Mouse (Mus musculus): Measurements from ENCODE around the gene Lin52. TPM values are rescaled to one million over a fixed set of nuclear protein-coding genes. Genes with fewer than 3 reads are reported as not detected.

Gene Lin52
- polyA plus RNA-seq, 1 experiment from 2014 or later, result 36.1 TPM

GRCm38 (mm10) chr12:84581285-84581684 is 130.1 kb downstream of the Lin52 start:
- no peak for ATAC-seq (ENCODE audit: low FRiP score)
- Histone ChIP-seq H3K27me3 (peaks cover 43% of the 10 kb centered on the region), H3K36me3 (no peaks in the 10 kb centered on the region), H3K9me3 (no peaks in the 10 kb centered on the region), H3K4me1 (replicated peaks) (peaks cover 6% of the 10 kb centered on the region), H3K4me3 (no peak overlapping the region), H3K9ac (no peak overlapping the region), H3K4me2 (no peak overlapping the region), H3K27ac (no peak overlapping the region)
- WGBS, result 95% methylated on average over 2 of the region's 2 CpGs

GRCm38 (mm10) chr12:84589825-84590761 is 138.9 kb downstream of the Lin52 start:
- H3K4me3 ChIP-seq, result peak overlapping the region; percentile 46
- peaks cover 17% of the 10 kb centered on the region for H3K4me1 ChIP-seq (replicated peaks)
- peak; percentile 68 for ATAC-seq (ENCODE audit: low FRiP score)
- peak overlapping the region; percentile 78 for H3K27ac ChIP-seq
- H3K9ac ChIP-seq, result peak overlapping the region; percentile 73
- H3K36me3 ChIP-seq, result no peaks in the 10 kb centered on the region
- H3K27me3 ChIP-seq, result peaks cover 31% of the 10 kb centered on the region
- no peaks in the 10 kb centered on the region for H3K9me3 ChIP-seq
- peak overlapping the region; percentile 75 for H3K4me2 ChIP-seq
- WGBS, result under 1% methylated on average over 53 of the region's 54 CpGs

Other genes with a start within 250 kb of the Lin52 start
- gene Elmsan1, start 232.5 kb upstream of the Lin52 start, polyA plus RNA-seq (2015; fragmentation: Nextera tagmentation; extraction: Ambion mirVana), result 4.5 and 5.1 TPM in 2 replicates
- 14.2 and 15.1 TPM in 2 replicates for gene Ptgr2, start 166.2 kb upstream of the Lin52 start, polyA plus RNA-seq (2015; fragmentation: Nextera tagmentation; extraction: Ambion mirVana)
- gene Zfp410, start 134.6 kb upstream of the Lin52 start, polyA plus RNA-seq (2015; fragmentation: Nextera tagmentation; extraction: Ambion mirVana), result 84.3 and 88.3 TPM in 2 replicates
- gene Coq6, start 89.8 kb upstream of the Lin52 start, polyA plus RNA-seq (2015; fragmentation: Nextera tagmentation; extraction: Ambion mirVana), result 41.0 and 42.3 TPM in 2 replicates
- 17.9 and 19.1 TPM in 2 replicates for gene Fam161b, start 89.6 kb upstream of the Lin52 start, polyA plus RNA-seq (2015; fragmentation: Nextera tagmentation; extraction: Ambion mirVana)
- gene Entpd5, start 42.4 kb upstream of the Lin52 start, polyA plus RNA-seq (2015; fragmentation: Nextera tagmentation; extraction: Ambion mirVana), result 11.4 and 13.0 TPM in 2 replicates
- gene Bbof1, start 42.4 kb upstream of the Lin52 start, polyA plus RNA-seq (2015; fragmentation: Nextera tagmentation; extraction: Ambion mirVana), result 4.0 TPM in 2 replicates
- 25.7 and 28.5 TPM in 2 replicates for gene Rnf113a2, start 34.2 kb upstream of the Lin52 start, polyA plus RNA-seq (2015; fragmentation: Nextera tagmentation; extraction: Ambion mirVana)
- gene Aldh6a1, start 418 bp upstream of the Lin52 start, polyA plus RNA-seq (2015; fragmentation: Nextera tagmentation; extraction: Ambion mirVana), result 30.3 and 32.9 TPM in 2 replicates
- gene Vsx2, start 118.3 kb downstream of the Lin52 start, polyA plus RNA-seq (2015; fragmentation: Nextera tagmentation; extraction: Ambion mirVana), result 5.4 and 10.1 TPM in 2 replicates
- 12.4 and 13.8 TPM in 2 replicates for gene Abcd4, start 166.0 kb downstream of the Lin52 start, polyA plus RNA-seq (2015; fragmentation: Nextera tagmentation; extraction: Ambion mirVana)
- gene Vrtn, start 189.6 kb downstream of the Lin52 start, polyA plus RNA-seq (2015; fragmentation: Nextera tagmentation; extraction: Ambion mirVana), result not detected in 2 replicates
- 4.8 and 5.3 TPM in 2 replicates for gene Syndig1l, start 247.4 kb downstream of the Lin52 start, polyA plus RNA-seq (2015; fragmentation: Nextera tagmentation; extraction: Ambion mirVana)

Measured in hindbrain, embryonic 13.5 days (tissue).